Mouse (Mus musculus): ENCODE data around the gene Atf3. TPM values are rescaled to one million over a fixed set of nuclear protein-coding genes. Genes with fewer than 3 reads are reported as not detected.

Atf3 gene
- 59.6 TPM for polyA plus RNA-seq (2012; fragmentation: generic; extraction: Trizol)

DNA sequence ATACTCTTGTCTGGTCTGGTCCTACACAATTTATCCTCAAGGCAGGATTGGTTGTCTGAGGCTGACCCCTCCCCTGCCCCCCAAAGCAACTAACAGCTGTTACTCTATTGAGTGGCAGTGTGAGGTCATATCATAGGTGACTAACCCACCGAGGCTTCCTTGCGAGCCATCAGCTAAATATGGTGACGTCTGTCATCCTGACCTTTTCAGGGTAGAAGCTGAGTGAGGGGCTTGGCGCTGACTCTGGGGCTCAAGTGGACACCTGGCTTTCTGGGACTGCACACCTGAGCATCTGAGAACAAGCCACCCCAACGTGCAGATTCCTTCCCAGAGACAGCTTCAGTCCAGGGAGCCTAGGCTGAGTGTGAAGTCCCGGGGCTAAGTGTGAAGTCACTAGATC lies at the start of gene Atf3:
Atf3 (minus strand) TSS at position 101 of the 400 bp plus-strand sequence.
- no peaks in the 10 kb centered on the region for H3K27me3 ChIP-seq (ENCODE audit: control insufficient read depth, insufficient read depth, insufficient read length)
- no peaks in the 10 kb centered on the region for H3K36me3 ChIP-seq (ENCODE audit: control insufficient read depth, insufficient read depth)
- TF ChIP-seq MAX (IDR thresholded peaks at IDR 0.05; ENCODE audit: low read depth) = no peak
- TF ChIP-seq MYOG (IDR thresholded peaks at IDR 0.05; ENCODE audit: control insufficient read depth in 1 of 3, insufficient read depth in 1 of 3, insufficient read length in 2 of 3, low read depth in 2 of 3) = peak in 1 of 3 experiments; percentile 18
- H3K4me3 ChIP-seq = no peak within 1 kb of the TSS
- no peaks in the 10 kb centered on the region for H3K79me2 ChIP-seq (ENCODE audit: control insufficient read depth, insufficient read depth)
- no peak within 1 kb of the TSS for H3ac ChIP-seq (ENCODE audit: control insufficient read depth, insufficient read length)
- peak within 1 kb of the TSS; percentile 82 for H3K4me2 ChIP-seq (ENCODE audit: low read depth)

DNA sequence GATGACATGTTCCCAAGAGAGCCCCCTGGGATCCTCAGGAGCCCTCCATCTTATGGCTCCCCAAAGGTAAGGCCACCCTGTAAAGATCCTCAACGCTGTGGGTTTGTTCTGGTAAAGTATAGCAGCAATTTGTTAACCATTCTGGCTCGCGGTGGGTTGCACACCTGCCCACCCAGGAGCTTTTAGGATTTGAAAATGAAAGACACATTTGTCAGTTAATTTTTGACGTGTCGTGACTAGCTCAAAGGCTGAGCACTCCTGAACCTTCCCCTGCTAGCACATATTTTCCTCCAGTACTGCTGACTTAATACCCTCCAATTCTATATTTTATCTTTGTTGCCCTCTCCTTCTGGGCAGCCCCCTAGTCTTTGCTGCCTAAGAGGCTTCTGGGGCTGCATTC lies 49.3 kb upstream of the Atf3 start:
- no peak for TF ChIP-seq TCF12 (IDR thresholded peaks at IDR 0.05; ENCODE audit: insufficient read depth, poor library complexity, severe bottlenecking)
- no peak for TF ChIP-seq REST (IDR thresholded peaks at IDR 0.05; ENCODE audit: insufficient read depth, insufficient read length)
- TF ChIP-seq SRF (IDR thresholded peaks at IDR 0.05; ENCODE audit: control insufficient read depth, insufficient read length, low read depth) = no peak
- TF ChIP-seq MYOD1 (IDR thresholded peaks at IDR 0.05; ENCODE audit: control insufficient read depth in 1 of 3, insufficient read length in 2 of 3, low read depth in 2 of 3) = no peak
- no peak for TF ChIP-seq USF1 (IDR thresholded peaks at IDR 0.05; ENCODE audit: low read depth)
- no peak for TF ChIP-seq CEBPB (IDR thresholded peaks at IDR 0.05; ENCODE audit: insufficient read depth, poor library complexity, severe bottlenecking)
- no peaks in the 10 kb centered on the region for H3K27me3 ChIP-seq (ENCODE audit: control insufficient read depth, insufficient read depth, insufficient read length)
- H3K36me3 ChIP-seq (ENCODE audit: control insufficient read depth, insufficient read depth) = no peaks in the 10 kb centered on the region
- no peak overlapping the region for H3K4me2 ChIP-seq (ENCODE audit: low read depth)
- H3ac ChIP-seq (ENCODE audit: control insufficient read depth, insufficient read length) = no peak overlapping the region
- no peaks in the 10 kb centered on the region for H3K79me2 ChIP-seq (ENCODE audit: control insufficient read depth, insufficient read depth)
- no peak overlapping the region for H3K4me3 ChIP-seq

DNA sequence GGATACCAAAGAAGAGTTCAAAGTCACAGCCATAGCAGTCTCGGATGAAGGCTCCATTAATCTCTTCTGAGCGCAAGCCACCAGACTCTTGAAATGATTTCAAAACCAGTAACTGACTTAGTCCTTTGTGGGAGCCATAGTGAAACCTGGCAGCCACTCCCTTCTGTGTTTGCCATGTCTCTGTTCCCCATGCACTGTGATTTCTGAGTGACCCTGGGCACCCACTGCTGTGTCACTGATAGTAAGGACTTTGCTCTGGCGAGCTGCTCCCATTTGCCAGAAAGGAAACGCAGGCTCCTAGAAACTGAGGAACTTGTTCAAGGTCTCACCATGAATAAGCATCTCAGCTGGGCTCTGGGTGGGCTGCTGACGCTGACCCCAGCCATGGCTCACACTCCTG lies 45.6 kb upstream of the Atf3 start:
- H3K36me3 ChIP-seq (ENCODE audit: control insufficient read depth, insufficient read depth) = no peaks in the 10 kb centered on the region
- no peaks in the 10 kb centered on the region for H3K79me2 ChIP-seq (ENCODE audit: control insufficient read depth, insufficient read depth)
- no peak overlapping the region for H3K4me3 ChIP-seq
- no peaks in the 10 kb centered on the region for H3K27me3 ChIP-seq (ENCODE audit: control insufficient read depth, insufficient read depth, insufficient read length)
- H3ac ChIP-seq (ENCODE audit: control insufficient read depth, insufficient read length) = no peak overlapping the region
- H3K4me2 ChIP-seq (ENCODE audit: low read depth) = no peak overlapping the region
- TF ChIP-seq E2F4 (IDR thresholded peaks at IDR 0.05; ENCODE audit: insufficient read depth) (no peak), REST (IDR thresholded peaks at IDR 0.05; ENCODE audit: insufficient read depth, insufficient read length) (no peak), POLR2AphosphoS2 (IDR thresholded peaks at IDR 0.05; ENCODE audit: insufficient read length, low read depth) (no peak), MYOD1 (IDR thresholded peaks at IDR 0.05; ENCODE audit: control insufficient read depth in 1 of 3, insufficient read length in 2 of 3, low read depth in 2 of 3) (no peak), TCF3 (IDR thresholded peaks at IDR 0.05; ENCODE audit: insufficient read length, low read depth) (no peak), USF1 (IDR thresholded peaks at IDR 0.05; ENCODE audit: low read depth) (no peak), TCF12 (IDR thresholded peaks at IDR 0.05; ENCODE audit: insufficient read depth, poor library complexity, severe bottlenecking) (no peak), POLR2A (IDR thresholded peaks at IDR 0.05; ENCODE audit: insufficient read length, low read depth) (no peak), CEBPB (IDR thresholded peaks at IDR 0.05; ENCODE audit: insufficient read depth, poor library complexity, severe bottlenecking) (no peak), SRF (IDR thresholded peaks at IDR 0.05; ENCODE audit: control insufficient read depth, insufficient read length, low read depth) (no peak), MYOG (IDR thresholded peaks at IDR 0.05; ENCODE audit: control insufficient read depth in 1 of 3, insufficient read depth in 1 of 3, insufficient read length in 2 of 3, low read depth in 2 of 3) (no peak), MAX (IDR thresholded peaks at IDR 0.05; ENCODE audit: low read depth) (no peak)

DNA sequence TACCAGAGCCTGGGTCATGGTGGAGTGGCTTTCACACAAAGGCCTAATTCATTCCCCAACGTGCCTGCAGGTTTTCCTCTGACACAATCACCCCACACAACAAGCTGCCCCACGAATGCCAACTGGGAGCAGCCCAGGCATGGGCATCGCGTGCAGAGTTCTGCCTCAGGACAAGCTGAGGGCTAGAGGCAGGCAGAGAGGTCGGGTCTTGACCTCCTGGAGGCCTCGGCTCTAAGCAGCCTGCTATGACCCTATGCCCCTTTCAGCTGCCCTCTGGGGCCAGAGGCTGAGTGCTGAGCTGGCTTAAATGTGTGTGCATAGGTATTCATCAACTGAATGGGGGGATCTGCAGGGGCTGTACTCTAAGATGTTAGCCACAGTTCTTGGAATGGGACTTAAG lies 44.0 kb upstream of the Atf3 start:
- Histone ChIP-seq H3K4me2 (ENCODE audit: low read depth) (no peak overlapping the region), H3K27me3 (ENCODE audit: control insufficient read depth, insufficient read depth, insufficient read length) (no peaks in the 10 kb centered on the region), H3ac (ENCODE audit: control insufficient read depth, insufficient read length) (no peak overlapping the region), H3K4me3 (no peak overlapping the region), H3K36me3 (ENCODE audit: control insufficient read depth, insufficient read depth) (no peaks in the 10 kb centered on the region), H3K79me2 (ENCODE audit: control insufficient read depth, insufficient read depth) (no peaks in the 10 kb centered on the region)
- no peak for TF ChIP-seq POLR2A (IDR thresholded peaks at IDR 0.05; ENCODE audit: insufficient read length, low read depth)
- no peak for TF ChIP-seq CEBPB (IDR thresholded peaks at IDR 0.05; ENCODE audit: insufficient read depth, poor library complexity, severe bottlenecking)
- no peak for TF ChIP-seq USF1 (IDR thresholded peaks at IDR 0.05; ENCODE audit: low read depth)
- no peak for TF ChIP-seq POLR2AphosphoS2 (IDR thresholded peaks at IDR 0.05; ENCODE audit: insufficient read length, low read depth)
- no peak for TF ChIP-seq MYOG (IDR thresholded peaks at IDR 0.05; ENCODE audit: control insufficient read depth in 1 of 3, insufficient read depth in 1 of 3, insufficient read length in 2 of 3, low read depth in 2 of 3)
- no peak for TF ChIP-seq TCF3 (IDR thresholded peaks at IDR 0.05; ENCODE audit: insufficient read length, low read depth)
- TF ChIP-seq E2F4 (IDR thresholded peaks at IDR 0.05; ENCODE audit: insufficient read depth) = no peak
- TF ChIP-seq MYOD1 (IDR thresholded peaks at IDR 0.05; ENCODE audit: control insufficient read depth in 1 of 3, insufficient read length in 2 of 3, low read depth in 2 of 3) = no peak
- no peak for TF ChIP-seq MAX (IDR thresholded peaks at IDR 0.05; ENCODE audit: low read depth)
- TF ChIP-seq SRF (IDR thresholded peaks at IDR 0.05; ENCODE audit: control insufficient read depth, insufficient read length, low read depth) = no peak
- TF ChIP-seq REST (IDR thresholded peaks at IDR 0.05; ENCODE audit: insufficient read depth, insufficient read length) = no peak

DNA sequence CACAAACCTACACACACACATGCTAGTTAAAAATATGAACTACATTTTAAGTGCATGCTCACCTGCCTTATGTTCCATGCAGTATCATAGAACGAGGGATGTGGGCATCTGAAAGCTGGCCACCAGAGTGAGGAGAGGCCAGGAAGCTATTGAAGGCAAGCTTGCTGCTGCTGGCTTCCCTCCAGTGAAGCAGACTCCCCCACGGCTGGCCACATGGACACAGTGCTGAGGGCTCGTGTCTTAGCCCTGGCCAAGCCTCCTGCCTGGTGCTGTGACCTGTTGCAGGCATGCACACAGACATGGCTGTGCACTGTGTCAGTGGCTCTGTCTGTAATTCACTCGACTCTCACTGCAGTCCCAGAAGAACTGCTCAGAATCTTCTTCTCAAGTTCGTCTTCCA lies 41.8 kb upstream of the Atf3 start:
- Histone ChIP-seq H3K4me3 (no peak overlapping the region), H3K36me3 (ENCODE audit: control insufficient read depth, insufficient read depth) (no peaks in the 10 kb centered on the region), H3K79me2 (ENCODE audit: control insufficient read depth, insufficient read depth) (no peaks in the 10 kb centered on the region), H3K4me2 (ENCODE audit: low read depth) (peak overlapping the region; percentile 63), H3K27me3 (ENCODE audit: control insufficient read depth, insufficient read depth, insufficient read length) (no peaks in the 10 kb centered on the region), H3ac (ENCODE audit: control insufficient read depth, insufficient read length) (no peak overlapping the region)
- TF ChIP-seq USF1 (IDR thresholded peaks at IDR 0.05; ENCODE audit: low read depth) = no peak
- TF ChIP-seq REST (IDR thresholded peaks at IDR 0.05; ENCODE audit: insufficient read depth, insufficient read length) = no peak
